Mouse (Mus musculus) cerebellum, adult (tissue): ENCODE results near the gene Sec62.

Source experiments
- ATAC-seq: cut with Nextera tagmentation; 2 replicates; pipeline ENCODE4 v1.9.2; 2017; ENCODE audit warnings: mild to moderate bottlenecking, moderate library complexity, mixed read lengths; ENCODE audit not compliant: insufficient number of reproducible peaks, low FRiP score, low TSS enrichment

Sec62 gene

GRCm38 (mm10) chr3:30792737-30793402, at the start of gene Sec62:
TSS of gene Sec62 (plus strand) at chr3:30792875.
- ATAC-seq = peak; percentile 93

- no peak for ATAC-seq
Observed at GRCm38 (mm10) chr3:30742891-30743290, 49.8 kb upstream of the Sec62 start.

- no peak for ATAC-seq
Observed at GRCm38 (mm10) chr3:30746006-30746405, 46.7 kb upstream of the Sec62 start, which contains the start of gene Samd7. TSS of gene Samd7 (plus strand) at chr3:30746293.

GRCm38 (mm10) chr3:30748316-30748715, 44.4 kb upstream of the Sec62 start:
- ATAC-seq = no peak

GRCm38 (mm10) chr3:30754696-30755095, 38.0 kb upstream of the Sec62 start:
- no peak for ATAC-seq

GRCm38 (mm10) chr3:30764877-30765276, 27.8 kb upstream of the Sec62 start:
- ATAC-seq = no peak

- ATAC-seq = no peak
Observed at GRCm38 (mm10) chr3:30765311-30766027, 27.2 kb upstream of the Sec62 start.

- no peak for ATAC-seq
Observed at GRCm38 (mm10) chr3:30766177-30766576, 26.5 kb upstream of the Sec62 start.

GRCm38 (mm10) chr3:30767271-30767670, 25.4 kb upstream of the Sec62 start:
- ATAC-seq = no peak

GRCm38 (mm10) chr3:30769755-30770515, 22.7 kb upstream of the Sec62 start:
- ATAC-seq = no peak

GRCm38 (mm10) chr3:30771560-30771959, 21.1 kb upstream of the Sec62 start:
- ATAC-seq = no peak

- ATAC-seq = no peak
Observed at GRCm38 (mm10) chr3:30772631-30773030, 20.0 kb upstream of the Sec62 start.

GRCm38 (mm10) chr3:30774677-30775076, 18.0 kb upstream of the Sec62 start:
- ATAC-seq = no peak

GRCm38 (mm10) chr3:30777984-30778383, 14.7 kb upstream of the Sec62 start:
- no peak for ATAC-seq

- ATAC-seq = no peak
Observed at GRCm38 (mm10) chr3:30788531-30788930, 4.1 kb upstream of the Sec62 start.

- ATAC-seq = peak; percentile 79
Observed at GRCm38 (mm10) chr3:30793403-30794221, 937 bp downstream of the Sec62 start.

- ATAC-seq = no peak
Observed at GRCm38 (mm10) chr3:30802171-30802570, 9.5 kb downstream of the Sec62 start.

GRCm38 (mm10) chr3:30812881-30813280, 20.2 kb downstream of the Sec62 start:
- ATAC-seq = no peak

- ATAC-seq = no peak
Observed at GRCm38 (mm10) chr3:30818630-30819125, 26.0 kb downstream of the Sec62 start.

- ATAC-seq = no peak
Observed at GRCm38 (mm10) chr3:30822163-30822562, 29.5 kb downstream of the Sec62 start.
